Mouse (Mus musculus) spleen, adult 18-20 months (tissue): Measurements from ENCODE around the gene Banp.

Experiments
- DNase-seq, 2 experiments: peaks; one replicate each; pipeline ENCODE4 v3.0.0; 2022; ENCODE audit warnings: mixed read lengths in 2 of 2

Banp gene

DNA sequence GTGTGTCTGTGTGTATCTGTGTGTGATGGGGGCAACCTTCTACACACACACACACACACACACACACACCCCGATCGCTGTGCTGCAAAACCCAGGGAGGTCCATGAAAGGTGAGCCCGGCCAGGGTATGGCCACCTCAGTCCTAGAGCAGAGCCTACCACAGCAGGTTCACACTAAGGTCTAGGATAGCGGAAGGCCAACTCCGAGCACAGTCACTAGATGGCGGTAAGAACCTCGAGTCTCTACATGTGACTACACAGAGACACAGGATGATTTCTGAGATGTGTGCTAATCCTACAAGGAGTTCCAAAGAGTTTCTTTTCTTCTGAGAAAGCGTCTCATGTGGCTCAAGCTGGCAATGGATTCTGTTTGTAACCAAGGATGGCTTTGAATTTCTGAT lies 22.2 kb upstream of the Banp start:
- DNase-seq, result peak in 1 of 2 experiments; percentile 50

DNA sequence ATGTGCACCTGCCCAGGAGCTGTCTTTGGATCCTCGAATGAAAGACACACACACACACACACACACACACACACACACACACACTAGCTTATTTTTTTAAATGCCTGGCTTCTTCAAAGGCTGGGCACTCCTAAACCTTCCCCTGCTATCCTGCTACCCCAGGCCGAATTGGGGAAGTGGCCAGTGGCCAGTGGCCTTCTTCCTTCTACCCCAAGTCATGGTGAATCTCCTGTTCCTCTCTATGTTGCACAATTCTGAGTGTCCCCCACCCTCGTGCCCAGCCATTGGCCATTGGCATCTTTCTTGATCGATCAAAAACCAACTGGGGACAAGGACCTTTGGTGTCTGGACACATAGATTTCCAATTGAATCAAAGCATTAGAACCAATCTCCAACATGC lies 19.5 kb upstream of the Banp start:
- no peak for DNase-seq

DNA sequence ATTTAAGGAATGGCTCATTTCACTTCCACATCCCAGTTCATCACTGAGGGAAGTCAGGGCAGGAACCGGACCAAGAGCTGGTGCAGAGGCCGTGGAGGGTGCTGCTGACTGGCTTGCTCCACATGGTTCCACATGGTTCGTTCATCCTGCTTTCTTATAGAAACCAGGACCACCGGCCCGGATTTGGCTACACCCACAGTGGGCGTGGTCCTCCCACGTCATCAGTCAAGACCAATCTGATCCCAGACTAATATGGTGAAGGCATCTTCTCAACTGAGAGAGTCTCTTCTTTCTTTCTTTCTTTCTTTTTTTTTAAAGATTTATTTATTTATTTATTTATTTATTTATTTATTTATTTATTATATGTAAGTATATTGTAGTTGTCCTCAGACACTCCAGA lies 18.0 kb upstream of the Banp start:
- no peak for DNase-seq

DNA sequence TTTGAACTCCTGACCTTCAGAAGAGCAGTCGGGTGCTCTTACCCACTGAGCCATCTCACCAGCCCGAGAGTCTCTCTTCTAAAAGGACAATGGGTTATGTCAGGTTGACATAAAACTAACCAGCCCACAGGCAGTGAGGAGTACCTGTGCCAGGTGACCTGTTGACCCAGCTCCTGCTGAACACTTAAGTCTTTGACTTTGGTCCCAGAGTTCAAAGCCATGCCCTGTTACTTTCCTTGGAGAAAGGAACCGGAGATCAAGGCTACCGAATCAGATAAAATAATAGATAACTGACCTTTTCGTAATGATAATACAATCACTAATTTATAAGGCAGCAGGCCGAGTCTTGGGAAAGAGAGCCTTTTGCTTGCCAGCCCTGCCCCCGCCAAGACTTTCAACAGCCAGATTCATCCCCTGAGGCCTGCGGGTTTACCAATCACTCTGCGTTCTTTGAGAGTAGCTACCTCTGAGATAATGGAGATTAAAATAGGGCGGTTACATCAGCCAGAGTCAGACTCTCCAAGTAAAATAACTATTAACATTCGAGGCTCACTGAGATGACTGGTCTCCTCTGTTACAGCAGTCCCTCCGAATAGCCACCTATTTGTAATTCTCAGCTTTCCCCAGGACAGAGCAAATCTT lies 17.4 kb upstream of the Banp start:
- no peak for DNase-seq

DNA sequence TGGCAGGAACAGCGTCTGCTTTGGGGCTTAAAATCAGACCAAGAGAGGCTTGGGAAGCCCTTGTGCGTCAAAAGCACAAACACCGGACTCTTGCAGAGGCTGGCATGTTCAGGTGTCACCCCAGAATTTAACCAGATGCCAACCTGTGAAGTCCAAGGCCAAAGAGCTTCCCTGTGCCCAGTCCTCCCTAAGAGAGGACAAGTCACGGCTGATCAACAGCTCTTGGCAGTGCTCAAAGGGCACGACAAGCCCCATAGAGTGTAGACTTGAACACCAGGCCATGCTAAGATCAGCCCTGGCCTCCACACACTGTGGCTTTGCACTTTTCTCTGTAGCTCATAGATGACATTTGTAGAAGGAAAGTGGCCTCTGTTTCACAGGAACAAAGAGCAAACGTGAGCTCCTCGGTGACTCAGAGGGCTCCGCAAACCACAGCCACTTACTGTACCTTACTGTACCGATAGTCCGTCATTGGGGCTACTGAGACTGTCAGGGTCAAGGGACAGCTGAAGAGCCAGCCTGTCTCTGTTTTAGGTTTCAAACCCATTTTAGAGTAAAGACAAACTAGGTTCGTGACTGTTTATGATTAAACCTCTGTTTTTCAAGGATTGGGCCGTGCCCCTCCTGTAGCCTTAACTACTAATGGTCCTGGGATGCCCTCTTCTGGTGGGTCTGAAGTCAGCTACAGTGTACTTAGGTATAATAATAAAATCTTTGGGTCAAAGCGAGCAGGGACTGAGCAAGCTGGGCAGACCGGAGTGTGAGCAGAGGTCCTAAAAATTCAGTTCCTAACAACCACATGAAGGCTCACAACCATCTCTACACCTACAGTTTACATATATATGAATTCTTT lies 16.7 kb upstream of the Banp start:
- no peak for DNase-seq

DNA sequence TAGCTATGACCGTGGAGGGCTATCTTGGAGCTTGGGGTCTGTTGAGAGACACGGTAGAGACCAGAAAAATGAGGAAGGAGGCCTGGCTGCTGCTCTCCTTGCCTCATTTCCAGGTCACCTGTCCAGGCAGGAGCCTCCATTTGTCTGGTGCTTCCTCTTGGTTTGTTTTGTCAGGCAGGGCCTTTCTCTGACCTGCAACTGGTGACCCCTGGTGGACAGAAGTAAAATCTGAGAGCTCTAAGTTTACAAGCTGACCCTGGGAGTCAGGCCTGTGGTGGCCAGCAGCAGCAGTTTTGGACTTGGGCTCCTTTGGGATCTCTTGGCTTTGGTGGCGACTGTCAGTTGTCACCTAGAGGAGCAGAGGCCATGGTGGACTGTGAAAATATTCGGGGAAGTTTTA lies 15.0 kb upstream of the Banp start:
- no peak for DNase-seq

DNA sequence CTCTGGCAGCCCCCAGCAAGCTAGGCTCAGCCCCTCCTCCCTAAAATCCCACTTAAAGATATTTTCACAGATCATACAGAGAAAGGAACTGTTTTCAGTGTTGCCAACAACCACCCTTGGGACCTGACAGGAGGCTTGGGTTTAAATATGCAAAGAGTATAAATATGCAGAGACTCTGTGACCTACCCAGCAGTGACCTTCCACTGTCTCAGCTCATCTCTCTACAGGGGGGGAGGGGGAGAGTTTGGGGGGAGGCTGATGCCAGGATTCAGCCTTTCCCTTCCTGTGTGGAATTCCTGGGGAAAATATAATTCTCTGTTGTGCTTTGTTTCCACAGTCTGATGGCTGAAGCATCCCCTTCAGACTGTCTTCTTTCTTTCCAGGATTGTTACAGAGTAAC lies 14.6 kb upstream of the Banp start:
- DNase-seq, result no peak

DNA sequence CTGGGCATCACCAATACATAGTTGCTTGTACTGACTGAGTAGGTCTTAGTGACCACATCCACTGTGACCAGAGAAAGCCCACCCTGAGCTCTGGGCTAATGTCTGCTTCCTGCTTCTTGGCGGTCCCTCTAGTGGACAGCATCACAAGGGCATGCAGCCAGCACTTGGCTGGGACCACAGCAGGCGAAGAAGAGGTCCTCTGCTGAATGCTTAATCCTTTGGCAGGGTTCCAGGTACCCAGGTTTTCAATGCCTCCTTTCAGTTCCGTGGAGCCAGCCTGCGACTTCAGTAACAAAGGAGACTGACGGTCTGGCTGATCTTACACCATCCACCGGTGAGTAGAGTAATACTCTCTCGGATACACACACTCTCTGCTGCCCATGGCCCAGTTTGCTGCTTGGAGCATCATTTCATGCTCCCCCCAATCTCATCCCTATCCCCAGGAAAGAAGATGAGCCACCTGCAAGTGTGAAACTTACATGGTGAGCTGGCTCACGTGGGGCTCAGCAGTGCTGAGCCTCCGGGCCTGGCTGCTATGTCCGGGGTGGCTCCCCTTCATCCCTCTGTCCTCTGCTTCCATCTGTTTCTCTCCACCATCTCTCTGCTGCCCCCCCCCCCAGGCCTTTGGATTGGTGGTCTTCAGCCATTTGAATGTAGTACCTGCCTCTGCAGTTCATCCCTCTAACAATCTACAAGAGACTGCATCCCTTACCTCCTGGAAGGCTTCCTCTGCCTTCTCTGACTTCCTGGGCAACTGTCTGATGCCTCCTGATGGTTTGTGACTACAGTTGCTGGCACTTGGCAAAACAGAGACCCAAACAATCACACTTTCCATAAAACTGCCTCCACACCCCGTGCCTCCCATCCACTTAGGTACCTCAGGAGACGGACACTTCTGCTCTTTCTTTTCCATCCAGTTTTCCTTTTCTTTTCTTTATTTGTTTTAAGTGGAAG lies 13.9 kb upstream of the Banp start:
- DNase-seq, result no peak

DNA sequence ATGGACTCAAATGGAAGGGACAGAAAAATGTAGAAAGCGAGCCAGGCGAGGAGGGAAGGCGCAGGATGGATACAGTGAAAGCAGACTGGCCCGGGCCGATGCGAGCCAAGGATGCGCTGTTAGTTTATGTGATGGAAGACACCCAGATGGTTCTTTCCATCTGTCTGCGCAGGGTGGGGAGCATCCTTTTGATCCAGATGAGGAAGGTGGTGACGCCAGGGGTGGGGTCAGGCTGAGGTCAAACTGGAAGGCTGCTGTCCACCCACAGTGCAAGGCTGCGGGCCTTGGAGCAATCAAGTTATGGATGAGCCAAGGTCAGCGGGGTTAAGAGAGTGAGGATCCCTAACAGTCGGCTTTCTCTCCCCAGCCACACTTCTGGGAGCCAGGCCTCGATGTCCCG lies 13.2 kb upstream of the Banp start:
- no peak for DNase-seq

DNA sequence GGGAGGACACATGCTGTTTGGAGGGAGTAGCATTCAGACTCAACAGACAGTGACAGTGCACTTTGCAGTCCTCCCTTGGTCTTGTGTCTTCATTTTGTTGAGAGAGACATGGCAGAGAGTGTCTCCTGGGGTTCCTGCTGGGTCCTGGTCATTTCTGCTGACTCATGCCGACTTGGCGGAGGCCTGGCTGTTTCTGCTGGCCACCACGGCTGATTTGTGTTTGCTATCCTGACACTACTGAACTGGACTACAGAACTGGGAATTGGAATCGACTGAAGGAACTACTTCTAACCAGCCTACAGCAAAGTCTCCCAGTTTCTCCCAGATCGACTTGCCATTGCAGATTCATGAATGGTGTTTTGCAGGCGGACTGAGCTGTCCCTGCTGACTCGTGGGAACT lies 10.8 kb upstream of the Banp start:
- DNase-seq, result no peak

DNA sequence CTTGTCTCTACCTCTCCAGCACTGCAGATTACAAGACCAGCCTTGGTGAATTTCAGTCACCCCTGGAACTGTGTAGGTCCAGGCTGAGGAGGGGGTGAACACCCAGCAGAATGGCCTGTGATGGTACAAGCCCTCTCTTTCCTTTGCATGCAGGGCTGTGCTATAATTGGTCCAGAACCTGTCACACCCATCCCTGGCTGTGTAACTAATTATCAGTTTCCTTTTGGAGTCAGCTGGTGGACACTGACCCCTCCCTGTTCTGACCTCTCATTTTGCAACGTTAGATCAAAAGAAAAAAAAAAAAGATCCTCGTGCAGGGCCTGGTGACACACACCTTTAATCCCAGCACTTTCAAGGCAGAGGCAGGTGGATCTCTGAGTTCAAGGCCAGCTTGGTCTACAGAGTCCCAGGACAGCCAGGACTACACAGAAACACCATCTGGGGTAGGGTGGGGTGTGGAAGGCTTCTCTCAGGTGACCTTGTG lies 6.5 kb upstream of the Banp start:
- DNase-seq, result no peak

DNA sequence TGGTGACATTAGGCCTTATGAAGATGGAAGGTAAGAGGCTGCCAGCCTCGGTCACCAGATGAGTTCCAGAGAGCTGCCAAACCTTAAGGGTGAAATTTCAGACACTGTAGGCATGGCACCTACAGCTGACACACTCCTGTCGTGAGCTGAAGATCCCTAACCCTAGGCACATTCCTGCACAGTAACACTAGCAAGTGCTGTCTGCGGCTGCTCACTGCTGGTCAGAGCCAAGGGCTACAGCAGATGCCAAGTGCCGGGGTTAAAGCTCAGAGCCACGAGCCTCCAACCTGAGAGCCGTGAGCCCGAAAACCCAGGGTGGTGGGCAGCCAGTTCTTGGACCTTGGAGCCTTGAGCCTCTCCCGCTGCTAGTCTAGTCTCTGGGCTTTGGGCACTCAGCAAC lies 5.8 kb upstream of the Banp start:
- DNase-seq, result no peak

DNA sequence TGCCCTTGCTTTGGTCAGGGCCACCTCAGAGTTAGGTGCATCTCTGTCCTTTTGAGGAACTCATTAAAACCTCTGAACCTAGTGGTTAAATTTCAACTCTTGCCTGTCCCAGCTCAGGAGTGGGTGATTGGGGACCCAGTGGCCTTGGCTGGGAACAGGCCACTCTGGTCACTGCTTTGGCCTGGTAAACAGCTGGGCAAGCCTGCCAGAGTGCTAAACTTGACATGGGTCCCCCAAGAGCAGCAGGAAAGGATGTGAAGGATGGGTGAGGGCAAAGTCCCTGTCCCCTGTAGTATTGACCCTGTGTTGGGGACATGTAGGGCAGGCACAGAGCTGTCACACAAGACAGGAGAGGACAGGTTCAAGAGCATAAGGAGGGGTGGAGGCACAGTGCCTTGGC lies 4.7 kb upstream of the Banp start, which contains the start of gene Car5a:
TSS of gene Car5a (minus strand) at position 74 of the 400 bp plus-strand sequence.
- no peak for DNase-seq

DNA sequence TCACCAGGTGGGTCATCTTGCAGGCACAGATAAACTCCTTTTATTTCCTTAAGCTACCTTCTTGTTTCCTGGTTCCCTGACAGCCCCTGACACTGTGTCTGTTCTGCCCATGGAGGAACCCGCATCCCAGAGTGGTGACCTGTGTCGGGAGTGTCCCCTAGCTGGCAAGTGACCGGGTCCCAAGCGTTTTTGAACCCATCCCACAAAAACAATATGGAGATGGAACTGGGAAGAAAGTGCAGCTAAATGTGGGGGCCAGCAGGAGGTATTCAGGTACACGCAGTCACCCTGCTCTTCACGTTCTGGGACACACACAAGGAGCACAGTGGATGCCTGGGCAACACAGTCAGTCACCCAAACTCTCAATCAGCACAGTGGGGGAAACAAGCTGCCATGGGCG lies 3.2 kb upstream of the Banp start:
- DNase-seq, result no peak

DNA sequence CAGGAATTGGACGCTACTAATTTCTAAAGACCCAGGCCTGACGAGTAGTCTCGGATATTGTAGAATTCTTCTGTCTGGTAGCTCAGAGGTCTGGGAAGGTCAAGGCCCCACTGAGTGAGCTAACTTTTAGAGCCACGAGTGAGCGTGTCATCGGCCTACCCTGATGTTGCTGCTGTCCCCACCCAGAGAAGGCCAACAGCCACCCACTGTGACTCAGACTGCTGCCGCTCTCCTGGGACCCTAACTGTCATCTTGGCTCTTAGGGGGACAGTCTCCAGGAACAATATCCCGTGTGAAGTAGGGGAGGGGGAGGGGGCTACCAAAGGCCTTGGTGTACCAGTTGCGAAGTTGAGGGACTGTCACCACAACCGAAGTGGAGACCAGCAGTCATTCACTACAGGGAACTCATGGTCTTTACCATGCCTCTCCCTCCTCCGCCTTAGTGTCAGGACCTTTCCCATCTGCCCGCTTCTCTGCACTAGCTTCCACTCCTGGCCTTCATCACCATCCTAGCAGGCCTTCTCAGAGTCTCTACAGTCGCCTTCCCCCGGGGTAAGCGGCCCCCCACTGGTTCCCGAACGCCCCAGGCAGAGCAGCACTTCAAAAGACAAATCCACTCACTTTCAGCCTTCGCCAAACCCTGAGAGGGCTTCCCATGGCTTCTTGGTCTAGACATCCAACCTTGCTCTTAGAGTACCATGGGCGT lies 2.4 kb upstream of the Banp start:
- no peak for DNase-seq

DNA sequence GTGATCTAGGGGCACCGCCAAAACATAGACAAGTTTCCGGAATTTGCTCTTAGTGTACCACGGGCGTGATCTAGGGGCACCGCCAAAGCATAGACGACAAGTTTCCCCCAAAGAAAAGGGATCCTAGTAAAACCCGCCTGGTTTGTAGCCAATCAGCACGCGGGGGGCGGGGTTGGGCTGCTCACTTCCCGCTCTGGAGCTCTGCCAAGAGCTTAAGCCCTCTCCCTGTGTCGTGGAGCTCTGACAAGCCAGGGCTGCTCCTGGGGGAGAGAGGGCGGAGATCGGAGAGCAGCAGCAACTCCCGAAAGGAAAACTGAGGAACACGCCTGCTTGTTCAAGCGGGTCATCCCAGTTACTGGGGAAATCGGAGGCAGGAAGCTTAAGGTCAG lies 1.8 kb upstream of the Banp start:
- DNase-seq, result peak; percentile 71 to 81

DNA sequence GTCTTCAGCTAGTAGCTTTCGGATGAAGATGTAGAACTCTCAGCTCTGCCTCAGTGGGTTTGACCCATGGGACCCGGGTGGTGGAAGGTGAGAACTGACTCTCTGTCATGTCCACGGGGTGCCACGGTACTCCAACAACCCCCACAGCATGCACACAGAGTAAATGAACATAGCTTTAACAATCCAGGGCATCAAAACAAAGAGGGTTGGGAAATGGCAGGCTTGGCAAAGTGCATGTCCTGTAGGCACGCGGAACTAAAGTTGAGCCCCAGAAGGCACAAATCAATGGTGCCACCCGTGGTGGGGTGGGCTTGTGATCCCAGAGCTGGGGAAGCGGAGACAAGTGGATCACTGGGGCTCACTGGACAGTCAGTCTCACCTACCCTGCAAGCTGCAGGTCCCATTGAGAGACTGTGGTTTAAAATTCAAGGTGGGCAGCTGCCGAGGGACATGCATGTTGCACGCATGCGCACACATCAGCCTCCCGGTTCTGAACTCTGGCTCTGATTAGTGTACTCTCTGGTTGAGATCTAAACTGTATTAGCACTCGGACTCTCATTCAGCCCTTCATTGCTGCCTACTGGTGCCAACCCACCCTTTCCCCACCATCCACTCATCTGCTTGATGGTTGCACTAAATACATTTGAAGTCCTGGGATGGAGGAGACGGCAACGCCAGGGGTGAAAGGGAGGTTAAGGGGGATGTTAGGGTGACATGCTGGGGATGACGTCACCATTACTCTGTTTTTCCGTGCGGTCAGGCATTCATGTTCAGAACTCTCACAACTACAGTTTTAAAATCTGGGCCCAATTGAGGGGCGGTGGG lies 1.0 kb upstream of the Banp start:
- no peak for DNase-seq

DNA sequence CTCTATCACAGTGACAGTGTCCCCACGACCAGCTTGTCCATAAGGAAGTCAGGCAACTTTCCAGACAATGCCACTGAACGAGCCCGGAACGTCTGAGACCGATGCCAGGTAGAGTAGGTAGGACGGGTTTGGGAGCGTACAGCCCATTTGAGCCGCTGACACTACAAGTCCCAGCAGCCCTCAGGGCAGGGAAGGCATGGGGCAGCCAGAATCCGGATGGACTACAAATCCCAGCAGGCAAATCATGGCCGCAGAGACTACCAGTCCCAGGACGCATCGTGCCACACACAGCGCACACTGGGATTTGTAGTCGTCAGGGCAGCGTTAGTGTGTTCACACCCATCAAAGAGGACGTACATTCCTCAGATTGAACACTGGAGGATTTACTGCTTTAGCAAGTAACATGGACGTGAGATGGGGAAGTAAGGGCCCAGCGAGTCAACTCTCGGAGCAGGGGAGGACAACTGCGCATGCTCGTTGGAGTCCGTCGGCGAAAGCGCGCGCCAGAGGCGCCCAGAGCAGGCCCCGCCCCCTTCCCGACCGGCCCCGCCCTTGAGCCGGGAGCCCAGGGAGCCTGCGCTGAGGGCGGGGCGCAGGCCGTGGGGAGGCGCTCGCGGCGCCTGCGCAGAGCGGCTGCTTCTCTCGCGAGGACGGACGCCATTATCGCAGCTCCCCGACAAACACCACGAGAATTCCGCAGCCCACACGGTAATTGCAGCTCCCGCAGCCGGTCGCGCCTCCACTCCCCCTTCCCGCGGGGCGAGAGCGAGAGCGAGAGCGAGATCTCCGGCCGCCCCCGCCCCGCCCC lies 595 bp downstream of the Banp start:
- DNase-seq, result peak; percentile 98 to 99

DNA sequence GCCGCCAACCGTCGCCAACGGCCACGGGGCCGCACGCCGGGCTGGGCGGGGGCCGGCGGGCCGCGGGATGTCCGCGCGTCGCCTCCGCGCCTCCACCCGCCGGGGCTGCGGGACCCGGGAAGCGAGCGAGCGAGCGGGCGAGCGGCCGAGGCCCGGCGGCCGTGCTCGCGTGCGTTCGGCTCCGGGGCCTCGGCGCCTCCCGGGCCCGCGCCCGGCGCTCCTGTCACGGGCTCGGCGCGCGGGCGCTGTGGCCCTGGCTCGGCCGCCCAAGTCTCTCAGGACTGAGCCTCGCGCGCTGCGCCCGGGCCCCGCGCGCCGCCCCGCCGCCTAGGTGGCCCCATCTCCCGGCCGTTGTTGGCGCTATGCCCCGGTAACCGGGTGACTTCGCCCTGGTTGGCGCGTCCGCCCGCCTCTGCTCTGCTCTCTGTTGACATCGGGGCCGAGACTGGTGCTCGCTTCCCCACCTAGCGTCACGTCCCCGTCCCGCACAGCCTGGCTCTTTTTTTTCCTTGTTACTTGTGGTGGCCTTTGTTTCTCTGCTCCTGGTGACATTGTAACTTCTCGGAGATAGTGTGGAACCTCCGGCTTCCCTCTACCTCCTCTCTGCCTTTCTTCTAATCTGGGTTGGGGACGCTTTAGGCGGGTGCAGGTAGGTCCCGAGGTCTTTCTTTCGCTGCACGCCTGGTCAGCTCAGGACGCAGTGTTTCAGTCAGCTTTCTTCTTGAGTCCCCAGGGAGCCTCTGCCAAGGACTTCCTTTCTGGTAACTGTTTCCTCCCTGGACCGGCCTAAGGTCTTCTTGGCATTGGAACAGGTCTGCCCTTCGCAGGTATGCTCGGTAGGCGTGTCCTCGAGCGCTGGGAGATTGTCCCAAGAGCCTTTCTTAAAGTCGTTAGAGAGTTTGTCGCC lies 1.5 kb downstream of the Banp start:
- DNase-seq, result peak; percentile 44 to 49

DNA sequence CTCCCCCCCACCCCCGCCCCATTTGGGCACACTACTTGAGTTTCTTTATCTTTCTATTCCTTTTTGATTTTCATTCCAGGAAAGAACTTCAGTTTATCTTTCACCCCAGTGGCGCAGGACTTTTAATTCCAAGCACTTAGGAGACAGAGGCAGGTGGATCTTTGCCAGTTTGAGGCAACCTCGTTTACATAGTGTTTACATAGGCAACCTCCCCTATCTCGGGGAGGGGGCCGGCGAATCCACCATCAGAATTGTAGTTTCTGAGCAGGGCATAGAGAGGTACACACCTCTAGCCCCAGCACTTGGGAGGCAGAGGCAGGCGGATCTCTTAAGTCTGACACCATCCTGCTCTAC lies 2.1 kb downstream of the Banp start:
- no peak for DNase-seq
